ENCODE assay signal across 9 mouse cellular contexts in the genomic region with DNA sequence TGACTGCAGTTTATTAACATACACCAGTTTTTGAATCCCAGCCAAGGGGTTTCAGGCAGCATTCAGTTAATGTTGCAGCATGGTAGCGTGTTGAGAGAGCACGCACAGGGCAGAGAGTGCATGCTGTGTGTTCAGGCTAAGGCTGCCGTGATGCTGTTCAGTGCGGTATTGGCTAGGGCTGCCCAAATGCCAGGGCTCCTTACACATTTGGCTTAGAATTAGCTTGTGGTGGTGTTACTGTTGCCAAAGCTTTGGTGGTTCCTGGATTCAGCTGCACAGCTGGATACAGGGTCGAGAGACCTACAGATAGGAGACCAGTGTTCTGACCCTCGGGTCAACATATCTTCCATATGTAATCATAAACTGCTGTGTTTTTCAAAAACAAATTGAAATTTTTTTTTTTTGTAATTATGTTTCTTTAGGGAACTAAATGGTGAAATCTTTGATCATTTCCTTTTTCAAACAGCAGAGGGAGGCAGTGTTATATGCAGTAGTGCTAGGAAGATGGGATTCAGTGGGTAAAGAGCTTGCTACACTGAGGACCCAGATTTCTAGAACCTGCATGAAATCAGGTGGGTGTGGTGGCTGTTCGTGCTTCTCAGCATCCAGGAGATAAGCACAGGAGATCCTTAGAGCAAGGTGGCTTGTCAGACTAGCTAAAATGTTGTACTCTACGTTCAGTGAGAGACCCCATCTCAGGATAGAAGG. TPM values are rescaled to one million over a fixed set of nuclear protein-coding genes. Genes with fewer than 3 reads are reported as not detected.
DNase-seq lines count a peak whose midpoint lies in the region; ATAC-seq and TF ChIP-seq lines count a peak whose summit lies in the region.
"Had no signal": no experiment of that assay in that cellular context is flagged by ENCODE, and none has a peak within 500 bp of the region (broad histone marks: within the 10 kb centered on the region; RNA-seq: fewer than 3 reads in every experiment).

No protein-coding gene starts in this region.

- no peak overlapping the region for H3K9ac ChIP-seq in forebrain, embryonic 14.5 days (ENCODE audit: low read length)
- H3K9ac ChIP-seq in forebrain, embryonic 11.5 days (ENCODE audit: low read length) = no peak overlapping the region
- no peak overlapping the region for H3K9ac ChIP-seq in lung, embryonic 14.5 days
- H3K9ac ChIP-seq in forebrain, embryonic 16.5 days (replicated peaks; ENCODE audit: low read depth, low read length) = no peak overlapping the region
- no peak overlapping the region for H3K9ac ChIP-seq in neural tube, embryonic 14.5 days (replicated peaks; ENCODE audit: low read depth, low read length)

- no peak overlapping the region for H3K4me3 ChIP-seq in forebrain, embryonic 14.5 days (ENCODE audit: low read depth, low read length)
- H3K4me3 ChIP-seq in forebrain, embryonic 11.5 days (ENCODE audit: low read depth, low read length) = no peak overlapping the region
- H3K4me3 ChIP-seq in lung, embryonic 14.5 days (ENCODE audit: low read depth, low read length) = no peak overlapping the region
- no peak overlapping the region for H3K4me3 ChIP-seq in forebrain, embryonic 16.5 days (replicated peaks; ENCODE audit: low read length)
- H3K4me3 ChIP-seq in neural tube, embryonic 14.5 days (ENCODE audit: low read depth, low read length) = no peak overlapping the region
- H3K4me3 ChIP-seq: erythroblast, embryonic 14.5 days had no signal

- ATAC-seq in forebrain, embryonic 14.5 days = peak; percentile 68; the same call in 1 of the 2 replicates
- no peak for ATAC-seq in forebrain, embryonic 11.5 days (replicated peaks; ENCODE audit: low FRiP score)
- no peak for ATAC-seq in lung, embryonic 14.5 days (ENCODE audit: insufficient read depth)
- peak; percentile 81 for ATAC-seq in forebrain, embryonic 16.5 days
- 0 out of 2 replicates have a peak, but pooled peaks have one; percentile 72 for ATAC-seq in neural tube, embryonic 14.5 days (ENCODE audit: low read depth)

- no peaks in the 10 kb centered on the region for H3K9me3 ChIP-seq in forebrain, embryonic 14.5 days (replicated peaks; ENCODE audit: control insufficient read depth, low read length)
- H3K9me3 ChIP-seq in forebrain, embryonic 11.5 days (ENCODE audit: control insufficient read depth, low read length) = no peaks in the 10 kb centered on the region
- no peaks in the 10 kb centered on the region for H3K9me3 ChIP-seq in lung, embryonic 14.5 days (ENCODE audit: low read depth, low read length)
- no peaks in the 10 kb centered on the region for H3K9me3 ChIP-seq in forebrain, embryonic 16.5 days (ENCODE audit: control insufficient read depth, low read length)
- no peaks in the 10 kb centered on the region for H3K9me3 ChIP-seq in neural tube, embryonic 14.5 days (ENCODE audit: control insufficient read depth, low read length)

- H3K36me3 ChIP-seq in forebrain, embryonic 14.5 days (ENCODE audit: control insufficient read depth, insufficient read depth, low read length) = peaks cover 62% of the 10 kb centered on the region
- H3K36me3 ChIP-seq in forebrain, embryonic 11.5 days (ENCODE audit: control insufficient read depth, insufficient read depth, low read length) = no peaks in the 10 kb centered on the region; the same call in 1 of the 2 replicates
- peaks cover 77% of the 10 kb centered on the region for H3K36me3 ChIP-seq in lung, embryonic 14.5 days (ENCODE audit: insufficient read depth)
- peaks cover 22% of the 10 kb centered on the region for H3K36me3 ChIP-seq in forebrain, embryonic 16.5 days (ENCODE audit: control insufficient read depth, insufficient read depth)
- peaks cover 15% of the 10 kb centered on the region; the same call in 1 of the 2 replicates for H3K36me3 ChIP-seq in neural tube, embryonic 14.5 days (ENCODE audit: control insufficient read depth, insufficient read depth, low read length)

- no peaks in the 10 kb centered on the region for H3K27me3 ChIP-seq in forebrain, embryonic 14.5 days (replicated peaks; ENCODE audit: control insufficient read depth, insufficient read depth, low read length)
- no peaks in the 10 kb centered on the region for H3K27me3 ChIP-seq in forebrain, embryonic 11.5 days (ENCODE audit: control insufficient read depth, insufficient read depth, low read length)
- H3K27me3 ChIP-seq in lung, embryonic 14.5 days (ENCODE audit: insufficient read depth, low read length) = no peaks in the 10 kb centered on the region
- H3K27me3 ChIP-seq in forebrain, embryonic 16.5 days (replicated peaks; ENCODE audit: control insufficient read depth, insufficient read depth, low read length) = no peaks in the 10 kb centered on the region
- no peaks in the 10 kb centered on the region for H3K27me3 ChIP-seq in neural tube, embryonic 14.5 days (ENCODE audit: control insufficient read depth, insufficient read depth, low read length)

- H3K4me1 ChIP-seq in forebrain, embryonic 14.5 days (ENCODE audit: control insufficient read depth, insufficient read depth, low read length) = no peaks in the 10 kb centered on the region
- no peaks in the 10 kb centered on the region for H3K4me1 ChIP-seq in forebrain, embryonic 11.5 days (replicated peaks; ENCODE audit: control insufficient read depth, insufficient read depth, low read length)
- H3K4me1 ChIP-seq in lung, embryonic 14.5 days (ENCODE audit: insufficient read depth) = no peaks in the 10 kb centered on the region
- 0 out of 2 replicates have a peak, but pooled peaks cover 3% of the 10 kb centered on the region for H3K4me1 ChIP-seq in forebrain, embryonic 16.5 days (replicated peaks; ENCODE audit: control insufficient read depth, insufficient read depth, low read length)
- no peaks in the 10 kb centered on the region for H3K4me1 ChIP-seq in neural tube, embryonic 14.5 days (ENCODE audit: control insufficient read depth, insufficient read depth, low read length)

- H3K27ac ChIP-seq in forebrain, embryonic 14.5 days (ENCODE audit: low read depth, low read length) = no peak overlapping the region
- no peak overlapping the region for H3K27ac ChIP-seq in forebrain, embryonic 11.5 days (ENCODE audit: low read depth, low read length)
- H3K27ac ChIP-seq in lung, embryonic 14.5 days (ENCODE audit: low read depth) = no peak overlapping the region
- no peak overlapping the region for H3K27ac ChIP-seq in forebrain, embryonic 16.5 days (ENCODE audit: low read length)
- no peak overlapping the region for H3K27ac ChIP-seq in neural tube, embryonic 14.5 days (ENCODE audit: low read depth, low read length)

- WGBS in forebrain, embryonic 14.5 days = 82% methylated on average over 8 of the region's 8 CpGs
- 91% methylated on average over 8 of the region's 8 CpGs for WGBS in forebrain, embryonic 11.5 days
- WGBS in lung, embryonic 14.5 days = 83% methylated on average over 8 of the region's 8 CpGs
- 80% methylated on average over 8 of the region's 8 CpGs for WGBS in forebrain, embryonic 16.5 days
- WGBS in neural tube, embryonic 14.5 days = 85% methylated on average over 8 of the region's 8 CpGs

- peak; percentile 62 for TF ChIP-seq CTCF in lung, embryonic 14.5 days (IDR thresholded peaks at IDR 0.05; ENCODE audit: low read depth)

- H3K4me2 ChIP-seq in forebrain, embryonic 14.5 days (ENCODE audit: low read length) = no peak overlapping the region
- no peak overlapping the region for H3K4me2 ChIP-seq in forebrain, embryonic 11.5 days (ENCODE audit: low read depth, low read length, severe bottlenecking)
- H3K4me2 ChIP-seq in lung, embryonic 14.5 days = no peak overlapping the region
- H3K4me2 ChIP-seq in forebrain, embryonic 16.5 days (ENCODE audit: low read length) = no peak overlapping the region
- H3K4me2 ChIP-seq in neural tube, embryonic 14.5 days (ENCODE audit: low read depth, low read length) = no peak overlapping the region

- peak; percentile 81 for DNase-seq in forebrain, embryonic 14.5 days (ENCODE audit: low spot score)
- no peak for DNase-seq in forebrain, embryonic 11.5 days (ENCODE audit: low spot score)
- peak; percentile 66 for DNase-seq in lung, embryonic 14.5 days
- no peak for DNase-seq in lung, postnatal 14 days
- DNase-seq in urinary bladder, adult 18-20 months (ENCODE audit: low spot score in 2 of 2) = no peak
- DNase-seq in cerebellum, adult 9-11 months = no peak

RNA-seq across cellular contexts. Expression of gene Sugt1, which starts 29.8 kb away (rescaled TPM):
- 134 and 149 TPM in 2 replicates for polyA plus RNA-seq in forebrain, embryonic 14.5 days (2014; fragmentation: Nextera tagmentation; extraction: Ambion mirVana)
- 149 and 150 TPM in 2 replicates for polyA plus RNA-seq in forebrain, embryonic 11.5 days (2014; fragmentation: Nextera tagmentation; extraction: Ambion mirVana)
- 128 and 129 TPM in 2 replicates for polyA plus RNA-seq in lung, embryonic 14.5 days (2014; fragmentation: Nextera tagmentation; extraction: Ambion mirVana)
- 107 and 112 TPM in 2 replicates for polyA plus RNA-seq in forebrain, embryonic 16.5 days (2015; fragmentation: Nextera tagmentation; extraction: Ambion mirVana)
- polyA plus RNA-seq in neural tube, embryonic 14.5 days (2014; fragmentation: Nextera tagmentation; extraction: Ambion mirVana) = 91.7 and 117 TPM in 2 replicates

RNA-seq across cellular contexts. Expression of gene Cnmd, which starts 44.7 kb away (rescaled TPM):
- polyA plus RNA-seq in forebrain, embryonic 14.5 days (2014; fragmentation: Nextera tagmentation; extraction: Ambion mirVana) = 1.5 and 2.2 TPM in 2 replicates
- polyA plus RNA-seq in forebrain, embryonic 11.5 days (2014; fragmentation: Nextera tagmentation; extraction: Ambion mirVana) = 3.4 and 4.1 TPM in 2 replicates
- 13.4 and 13.7 TPM in 2 replicates for polyA plus RNA-seq in lung, embryonic 14.5 days (2014; fragmentation: Nextera tagmentation; extraction: Ambion mirVana)
- polyA plus RNA-seq in forebrain, embryonic 16.5 days (2015; fragmentation: Nextera tagmentation; extraction: Ambion mirVana) = 0.62 and 8.4 TPM in 2 replicates
- polyA plus RNA-seq in neural tube, embryonic 14.5 days (2014; fragmentation: Nextera tagmentation; extraction: Ambion mirVana) = 1.5 and 13.4 TPM in 2 replicates
- polyA plus RNA-seq: erythroblast, embryonic 14.5 days had no signal

Comparison
In these comparisons a context has a peak if more than half of its experiments do, and no peak if none do; other contexts are left out.
1. ATAC-seq: peak in forebrain, embryonic 14.5 days (single experiment), forebrain, embryonic 16.5 days (single experiment) and neural tube, embryonic 14.5 days (single experiment); none in forebrain, embryonic 11.5 days (single experiment) and lung, embryonic 14.5 days (single experiment).
2. DNase-seq: peak in forebrain, embryonic 14.5 days (single experiment) and lung, embryonic 14.5 days (single experiment); none in forebrain, embryonic 11.5 days (single experiment), lung, postnatal 14 days (single experiment), urinary bladder, adult 18-20 months (0 of 2) and cerebellum, adult 9-11 months (single experiment).